Mouse (Mus musculus): Measurements from ENCODE around the gene Ppp1r15b.

Ppp1r15b gene

DNA sequence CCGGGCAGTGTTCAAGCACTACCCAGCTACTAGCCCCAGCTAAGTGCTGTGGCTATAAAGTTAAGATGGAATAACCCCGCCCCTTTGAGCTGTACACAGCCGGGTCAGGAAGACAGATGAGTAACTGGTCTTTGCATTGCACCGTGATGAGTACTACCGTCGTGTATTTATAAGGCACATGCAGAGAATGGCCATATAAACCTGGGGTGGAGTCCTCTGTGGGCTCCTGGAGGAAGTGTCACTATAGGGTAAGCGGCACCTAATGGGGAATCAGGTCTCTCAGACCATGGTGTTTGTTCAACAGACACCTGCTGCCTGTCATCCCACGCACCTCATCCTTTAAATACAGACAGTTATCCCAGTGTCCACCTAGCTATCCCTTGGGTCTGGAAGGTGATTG, 32.0 kb downstream of the Ppp1r15b start:
- no peak for DNase-seq

DNA sequence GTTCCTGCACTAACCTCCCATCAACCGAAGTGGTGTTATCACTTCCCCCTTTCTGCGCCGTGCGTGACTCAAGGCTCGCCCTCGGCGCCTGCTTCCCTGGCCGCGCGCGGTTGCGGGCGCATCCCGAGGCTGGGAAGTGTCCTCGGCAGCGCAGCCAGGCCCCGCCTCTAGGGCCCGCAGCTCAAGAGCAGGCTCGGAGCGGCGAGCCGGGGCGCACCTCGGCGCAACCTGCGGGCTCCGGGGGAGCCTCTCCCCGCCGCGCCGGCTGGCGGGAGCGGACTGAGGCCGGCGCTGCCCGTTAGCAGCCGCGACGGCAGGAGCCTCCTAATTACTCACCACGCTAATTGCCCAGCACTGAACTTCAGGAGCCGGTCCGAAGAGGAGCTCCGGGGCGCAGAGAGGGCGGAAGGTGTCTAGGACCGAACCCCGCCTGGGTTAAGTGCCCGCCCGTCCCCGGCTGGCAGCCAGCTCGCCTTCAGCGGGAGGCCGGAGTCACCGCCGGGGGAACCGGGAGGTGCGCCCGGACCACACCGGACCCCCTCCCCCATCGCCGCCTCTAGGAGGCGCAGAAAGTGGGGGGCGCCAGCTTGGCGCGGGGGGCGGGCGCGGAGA, 33.0 kb downstream of the Ppp1r15b start, which contains the start of gene Plekha6:
TSS of gene Plekha6 (plus strand) at position 391 of the 612 bp plus-strand sequence.
- no peak for DNase-seq

DNA sequence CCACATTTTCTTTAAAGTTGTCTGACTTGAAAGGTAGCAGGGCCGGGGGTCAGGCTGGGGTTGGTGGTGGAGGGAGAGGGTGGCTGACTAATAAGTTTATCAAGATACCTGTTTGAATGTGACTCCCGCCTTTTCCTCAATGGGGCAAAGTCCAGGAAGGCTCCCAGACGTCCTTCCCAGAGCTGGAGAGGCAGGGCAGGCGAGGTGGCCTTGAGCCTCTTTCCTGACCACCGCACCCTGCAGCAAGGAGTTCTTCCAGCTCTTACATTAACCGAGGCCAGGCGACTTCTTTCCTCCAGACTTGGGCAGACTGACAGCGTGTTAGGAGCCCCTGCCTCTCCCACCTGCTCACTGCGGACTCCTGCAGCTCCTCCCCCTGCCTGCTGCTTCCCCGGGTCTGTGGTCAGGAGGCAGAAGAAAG, 33.7 kb downstream of the Ppp1r15b start:
- no peak for DNase-seq

DNA sequence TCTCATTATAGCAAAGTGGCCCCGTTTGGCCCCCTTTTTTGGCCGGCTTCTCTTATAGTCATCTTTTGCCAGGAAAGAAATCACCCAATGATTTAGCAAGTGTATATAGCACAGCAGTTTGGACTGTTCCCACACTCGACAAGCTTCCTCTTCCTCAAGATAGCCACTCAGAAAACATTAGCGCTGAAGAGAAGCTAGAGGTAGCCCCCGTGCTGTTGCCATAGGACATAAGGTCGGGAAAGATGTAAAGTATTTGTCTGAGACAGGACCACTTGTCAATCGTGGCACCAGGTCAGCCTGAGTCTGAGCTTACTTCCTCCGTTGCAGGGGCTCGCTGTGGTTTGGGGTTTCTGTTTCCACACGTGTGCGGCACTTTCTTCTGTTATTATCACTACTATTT, 34.2 kb downstream of the Ppp1r15b start:
- DNase-seq: no peak

DNA sequence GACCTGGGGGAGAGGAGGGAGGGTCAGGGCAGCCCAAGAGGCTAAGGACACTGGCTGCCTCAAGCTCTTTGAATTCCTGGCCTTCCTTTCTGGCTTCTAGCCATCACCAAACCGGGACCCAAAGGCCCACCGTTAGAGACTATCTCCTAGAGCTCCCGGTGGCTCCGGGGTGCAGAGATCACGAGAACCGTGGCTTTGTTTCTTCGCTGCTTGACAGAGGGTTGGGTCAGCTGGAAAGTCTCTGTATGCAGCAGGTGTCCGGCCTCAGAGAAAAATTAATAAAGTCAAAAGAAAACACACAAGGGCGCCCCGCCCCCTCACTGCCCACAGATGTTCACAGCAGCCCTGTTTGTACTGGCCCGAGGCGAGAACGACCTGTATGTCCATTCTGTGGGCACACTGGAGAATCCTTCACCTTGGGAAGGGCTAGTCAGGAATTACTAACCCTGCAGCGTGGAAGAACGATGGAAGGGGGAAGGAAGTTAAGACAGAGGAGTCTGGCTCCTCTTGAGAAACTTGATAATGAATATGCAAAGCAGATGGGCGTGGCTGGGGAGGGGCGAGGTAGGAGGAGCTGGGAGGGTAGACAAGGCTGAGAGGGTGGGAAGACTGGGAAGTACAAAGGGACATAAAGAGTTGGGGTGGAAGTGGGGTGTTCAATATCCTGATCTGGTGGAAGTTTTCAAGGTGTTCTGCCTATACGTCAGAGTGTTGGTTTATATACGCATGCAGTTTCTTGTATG, 37.5 kb downstream of the Ppp1r15b start:
- DNase-seq: no peak

DNA sequence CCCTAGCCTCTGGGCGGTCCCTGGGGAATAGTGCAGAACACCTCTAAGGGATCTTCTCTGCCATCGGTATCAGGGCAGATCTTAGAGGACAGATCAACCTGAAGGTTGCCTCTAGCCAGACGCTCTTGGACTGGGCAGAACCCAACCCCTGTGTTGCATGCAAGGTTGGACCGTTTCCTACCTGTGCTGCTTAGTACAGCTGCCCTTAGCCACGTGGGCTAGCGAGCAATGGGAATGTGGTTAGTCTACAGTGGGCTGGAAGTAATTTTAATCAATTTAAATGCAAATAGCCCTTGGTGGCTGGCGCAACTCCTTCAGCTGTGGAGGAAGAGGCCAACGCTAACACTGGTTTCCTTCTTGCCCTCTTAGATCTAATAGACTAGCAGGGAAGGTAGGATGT, 39.3 kb downstream of the Ppp1r15b start:
- DNase-seq: no peak

DNA sequence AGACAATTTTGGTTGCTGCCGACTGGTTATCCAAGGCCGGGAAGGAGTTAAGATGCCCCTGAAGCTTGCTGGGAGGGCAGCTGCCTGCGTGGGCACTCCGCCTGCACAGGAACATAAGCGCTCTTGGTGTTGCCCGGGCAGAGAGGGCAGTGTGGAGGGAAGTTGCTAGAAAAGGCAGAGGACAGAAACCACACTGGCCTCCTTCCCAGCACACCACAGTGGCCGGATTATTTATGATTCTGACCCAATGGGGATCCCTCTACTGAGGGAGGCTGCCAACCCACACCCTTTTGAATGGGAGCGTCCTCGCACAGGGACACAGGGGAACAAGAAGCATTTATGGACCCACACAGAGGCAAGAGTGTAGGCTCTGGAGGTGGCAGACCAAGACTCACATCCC, 40.4 kb downstream of the Ppp1r15b start:
- DNase-seq: peak; percentile 23

DNA sequence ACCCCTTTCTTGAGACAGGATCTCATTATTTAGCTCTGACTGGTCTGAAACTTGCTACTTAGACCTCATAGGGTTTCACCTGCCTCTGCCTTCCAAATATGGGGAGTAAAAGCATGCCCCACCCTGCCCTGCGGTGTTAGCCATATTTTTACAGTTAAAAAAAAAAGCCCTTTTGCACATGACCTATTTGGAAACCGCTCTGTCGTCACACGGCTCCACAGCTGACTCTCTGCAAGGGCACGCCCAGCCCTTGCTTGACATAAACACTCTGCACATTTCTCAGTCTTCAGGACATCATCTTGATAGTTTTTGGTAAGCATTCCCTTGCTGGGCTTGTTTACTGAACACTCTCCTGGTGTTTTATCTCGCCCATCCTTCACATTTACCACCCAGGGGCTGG, 44.2 kb downstream of the Ppp1r15b start:
- DNase-seq: no peak

DNA sequence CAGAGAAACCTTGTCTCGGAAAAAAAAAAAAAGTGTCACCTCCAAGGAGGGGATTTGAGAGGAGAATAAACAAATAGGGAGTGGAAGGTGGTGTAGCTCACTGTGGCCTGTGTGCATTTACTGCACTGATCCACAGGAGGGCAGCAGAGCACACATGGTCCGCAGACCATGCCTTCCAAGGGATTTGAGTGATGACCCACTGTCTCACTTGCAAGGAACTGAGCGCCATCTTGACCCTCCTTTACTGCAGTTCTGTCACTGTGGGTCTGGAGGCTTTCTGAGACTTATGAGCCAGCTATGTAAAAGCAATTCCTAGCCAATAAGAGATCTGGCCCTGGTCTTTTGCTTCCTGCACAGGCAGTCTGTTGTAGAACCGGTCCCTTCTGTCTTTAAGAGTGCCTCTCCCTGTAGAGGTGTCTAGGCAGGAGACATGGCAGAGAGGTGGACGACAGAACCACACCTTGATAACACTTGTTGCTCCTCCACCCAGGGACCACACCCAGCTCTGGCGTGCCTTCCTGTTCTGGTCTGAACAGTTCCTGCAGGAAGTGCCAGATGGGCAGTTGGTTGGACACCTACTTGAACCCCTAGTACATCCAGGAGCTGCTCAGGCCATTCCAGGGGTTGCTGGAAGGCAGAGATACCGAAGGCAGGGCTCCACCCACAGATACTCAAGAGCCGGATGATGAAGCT, 46.7 kb downstream of the Ppp1r15b start:
- DNase-seq: peak; percentile 38

DNA sequence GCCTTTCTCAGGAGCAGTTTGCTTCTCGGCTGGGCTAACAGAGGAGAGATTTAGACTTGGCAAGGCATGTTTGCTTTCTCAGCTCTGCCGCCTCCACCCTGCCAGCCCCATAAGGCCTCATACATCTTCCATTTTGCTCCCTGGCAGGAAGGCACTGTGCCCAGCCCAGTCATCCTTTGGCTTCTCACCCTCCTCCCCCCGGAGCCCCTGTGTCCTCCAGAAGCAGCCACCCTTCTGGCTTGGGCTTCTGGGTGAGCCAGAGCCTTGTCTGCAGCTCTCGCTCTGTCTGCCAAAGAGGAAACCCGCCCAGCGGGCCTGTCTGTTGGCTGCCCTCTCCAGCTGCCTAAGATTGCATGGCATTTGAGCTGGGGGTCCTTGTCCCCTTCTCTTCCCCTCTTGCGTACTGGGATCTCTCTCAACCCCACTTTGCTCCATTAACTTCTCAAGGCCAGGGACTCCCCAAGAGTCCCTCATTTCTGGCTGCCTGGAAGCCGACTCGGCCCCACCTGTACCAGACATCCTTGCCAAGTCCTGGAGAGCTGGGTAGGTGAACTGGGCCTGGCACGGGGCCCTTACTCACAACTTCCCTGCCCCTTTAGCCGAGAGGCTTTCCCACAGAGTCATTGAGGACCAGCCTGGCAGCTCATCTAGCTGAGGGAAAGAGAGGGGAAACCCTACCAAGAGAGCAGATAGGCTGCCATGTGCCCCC, 47.9 kb downstream of the Ppp1r15b start:
- peak; percentile 61 for DNase-seq

DNA sequence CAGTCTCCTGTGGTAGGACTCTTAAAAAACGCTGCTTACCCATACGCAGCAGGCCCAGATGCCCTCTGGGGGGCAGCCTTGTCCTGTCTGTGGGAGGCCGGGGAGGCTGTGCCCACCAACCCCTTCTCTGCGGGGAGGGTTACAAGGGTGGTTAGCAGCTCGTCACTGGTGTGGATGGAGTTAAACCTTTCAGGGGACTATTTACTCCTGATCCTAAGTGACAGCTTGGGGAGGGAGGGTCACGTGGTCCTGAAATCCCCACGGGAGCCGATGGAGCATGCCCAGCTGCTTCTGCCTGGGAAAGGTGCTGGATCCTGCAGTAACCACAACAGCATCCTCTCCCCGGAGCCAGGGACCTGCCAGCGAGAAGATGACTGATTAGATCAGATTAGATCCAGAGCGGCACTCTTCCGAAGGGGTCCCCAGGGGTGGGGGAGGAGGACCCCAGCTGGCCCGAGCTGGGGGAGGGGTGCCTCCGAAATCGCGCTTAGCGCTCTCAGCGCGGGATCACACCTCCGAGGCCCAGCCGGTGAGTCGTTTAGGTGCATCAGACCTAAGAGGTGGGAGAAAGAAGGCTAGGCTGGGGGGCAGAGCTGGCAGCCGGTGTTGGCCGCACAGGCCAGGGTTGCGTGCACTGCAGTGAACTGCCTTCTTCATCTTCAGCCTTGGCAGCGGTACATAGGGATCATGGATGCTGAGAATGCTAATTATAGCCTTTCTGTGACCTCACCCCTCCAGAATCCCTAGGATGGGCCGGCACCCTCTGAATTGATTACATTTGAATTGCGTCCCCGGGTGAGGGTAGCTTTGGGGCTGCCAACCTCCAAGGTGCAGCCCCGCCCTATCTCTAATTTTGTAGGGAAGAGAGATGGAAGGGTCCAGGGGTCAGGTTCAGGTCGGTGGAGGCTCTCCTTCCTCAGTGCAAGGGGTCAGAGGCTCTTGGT, 50.4 kb downstream of the Ppp1r15b start:
- peak; percentile 87 for DNase-seq

DNA sequence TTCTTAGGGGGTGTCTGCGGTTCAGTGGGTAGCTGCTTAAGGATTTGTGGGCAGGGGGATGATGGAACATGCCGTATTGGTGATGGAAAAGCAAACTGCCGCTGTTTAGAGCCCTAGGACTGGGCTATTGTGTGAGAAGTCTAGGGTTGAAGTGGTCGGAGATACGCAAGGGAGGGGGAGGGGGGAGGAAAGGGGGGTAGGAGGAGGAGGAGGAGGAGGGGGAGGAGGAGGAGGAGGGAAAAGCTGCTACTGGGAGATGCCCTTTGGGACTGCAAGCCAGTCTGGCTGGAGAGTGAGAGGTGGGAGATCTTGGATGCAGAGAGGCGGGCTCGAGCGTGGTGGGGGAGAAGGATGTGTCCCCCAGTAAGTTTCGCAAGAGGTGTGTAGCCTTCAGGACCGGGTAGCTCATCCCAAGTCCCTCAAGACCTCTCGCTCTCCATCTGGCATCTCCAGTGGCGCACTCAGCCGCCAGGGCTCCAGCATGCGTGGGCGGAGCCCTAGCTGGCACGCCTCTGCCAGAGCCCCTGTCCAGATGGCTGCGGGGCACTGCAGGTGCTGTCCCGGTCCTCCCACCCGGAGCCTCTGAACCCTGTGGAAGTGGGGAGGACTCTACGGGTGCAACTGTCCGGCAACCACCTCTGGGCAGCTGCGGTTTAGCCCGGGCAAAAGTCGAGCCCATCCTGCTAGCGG, 51.2 kb downstream of the Ppp1r15b start:
- peak; percentile 57 for DNase-seq

DNA sequence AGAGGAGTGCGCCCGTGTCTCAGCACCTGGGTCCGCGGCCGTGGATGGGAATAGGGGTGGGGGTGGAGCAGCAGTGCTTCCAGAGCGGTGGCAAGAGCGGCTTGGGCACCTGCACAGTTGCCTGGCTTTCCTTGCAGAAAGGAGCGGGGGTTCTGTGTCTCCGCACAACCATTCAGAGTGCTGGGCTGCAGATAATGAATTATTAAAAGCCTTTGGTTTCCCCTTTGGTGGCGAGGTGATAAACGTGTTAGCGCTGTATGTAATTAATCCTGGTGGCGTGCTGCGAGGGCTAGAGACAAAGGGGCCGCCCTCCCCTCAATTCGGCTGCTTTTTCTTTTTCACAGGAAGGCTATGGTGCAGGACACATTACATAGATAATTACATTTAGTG, 51.8 kb downstream of the Ppp1r15b start:
- no peak for DNase-seq

DNA sequence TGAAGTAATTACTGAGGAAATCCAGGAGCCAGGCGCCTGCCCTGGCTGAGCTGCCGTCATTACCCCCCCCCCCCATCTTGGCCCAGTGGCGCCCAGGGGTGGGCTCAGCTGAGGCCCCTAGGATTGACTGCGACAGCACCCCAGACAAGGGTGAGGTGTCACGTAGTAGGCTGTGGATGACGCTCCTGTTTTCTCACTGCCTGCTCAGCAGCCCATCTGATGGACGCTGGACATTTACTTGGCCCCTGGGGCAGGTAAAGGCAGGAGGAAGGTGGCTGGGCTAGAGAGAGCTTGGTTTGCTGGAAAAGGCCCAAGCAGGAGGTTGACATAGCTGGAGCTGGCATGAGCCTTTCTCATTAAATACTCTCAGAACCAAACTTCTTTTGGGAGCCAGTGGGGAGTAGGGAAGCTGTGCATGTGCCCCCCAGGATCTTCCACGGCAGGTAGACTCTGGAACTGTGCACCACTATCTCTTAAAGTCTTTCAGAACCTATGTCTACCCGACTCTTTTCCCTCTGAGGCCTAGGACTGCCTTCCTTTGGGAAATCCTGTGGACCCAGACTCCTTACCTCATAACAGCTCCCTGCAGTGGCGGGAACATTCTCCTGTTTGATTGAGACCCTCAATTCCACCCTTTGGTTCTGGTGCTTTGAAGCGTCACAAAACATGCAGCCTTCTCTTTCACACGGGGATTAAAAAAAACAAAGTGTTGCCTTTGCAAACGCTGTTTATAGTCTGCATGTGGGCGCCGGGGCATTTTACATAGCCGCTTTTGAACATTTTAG, 52.4 kb downstream of the Ppp1r15b start:
- DNase-seq: no peak

DNA sequence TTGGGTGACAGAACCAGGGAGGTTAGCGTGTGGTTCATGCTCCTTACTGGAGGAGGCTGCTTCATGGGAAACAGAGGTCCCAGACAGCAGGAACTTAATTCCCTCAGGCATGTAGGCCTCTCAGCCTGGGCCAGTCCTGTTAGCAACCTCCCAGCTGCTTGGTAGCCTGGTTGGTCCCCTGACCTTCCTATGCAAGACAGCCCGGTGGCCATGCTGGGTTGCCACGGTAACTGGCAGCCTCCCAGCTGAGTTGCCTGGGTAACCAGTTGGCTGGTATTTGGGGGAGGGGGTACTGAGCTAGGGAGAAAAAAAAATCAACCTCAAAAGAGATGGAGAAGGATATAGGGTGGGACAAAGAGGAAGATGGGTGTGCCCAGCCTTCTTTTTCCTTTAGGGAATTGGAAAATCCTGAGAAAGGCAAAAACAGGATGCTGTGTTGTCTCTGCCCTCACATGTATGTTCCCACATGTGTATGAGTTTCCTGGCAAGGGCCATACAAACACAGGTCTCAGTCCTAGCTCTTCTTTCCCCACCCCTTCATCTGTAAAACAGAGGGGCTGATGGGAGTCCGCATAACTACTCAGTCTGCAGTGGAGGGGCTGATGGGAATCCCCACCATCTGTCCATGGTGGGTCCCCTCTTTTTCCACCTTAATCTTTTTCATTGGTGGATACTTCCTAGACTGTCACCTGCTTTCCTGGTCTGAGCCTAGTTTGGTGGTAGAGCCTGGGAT, 57.2 kb downstream of the Ppp1r15b start:
- DNase-seq: no peak

DNA sequence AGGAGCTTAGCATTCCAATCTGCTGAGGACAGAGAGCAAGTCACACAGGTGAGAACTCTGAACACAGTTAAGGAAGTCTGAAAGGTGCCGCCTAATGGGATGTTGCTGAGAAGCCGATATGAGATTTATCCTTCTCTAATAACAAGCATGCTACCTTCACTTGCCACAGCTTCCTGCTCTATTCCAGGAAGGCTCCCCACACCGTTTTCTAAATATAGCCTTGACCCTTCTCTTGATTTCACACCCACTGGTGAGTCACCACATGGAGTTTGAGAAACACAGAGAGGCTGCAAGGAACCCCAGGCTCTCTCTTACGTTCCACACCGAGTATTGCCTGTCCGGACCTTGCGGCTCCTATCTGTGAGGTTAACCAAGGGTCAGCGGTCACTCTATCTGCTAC, 57.8 kb downstream of the Ppp1r15b start:
- DNase-seq: no peak

Data from layer of hippocampus, adult 9-11 months (tissue).